Mouse (Mus musculus): ENCODE results near the gene Abtb2.

Abtb2 gene

DNA sequence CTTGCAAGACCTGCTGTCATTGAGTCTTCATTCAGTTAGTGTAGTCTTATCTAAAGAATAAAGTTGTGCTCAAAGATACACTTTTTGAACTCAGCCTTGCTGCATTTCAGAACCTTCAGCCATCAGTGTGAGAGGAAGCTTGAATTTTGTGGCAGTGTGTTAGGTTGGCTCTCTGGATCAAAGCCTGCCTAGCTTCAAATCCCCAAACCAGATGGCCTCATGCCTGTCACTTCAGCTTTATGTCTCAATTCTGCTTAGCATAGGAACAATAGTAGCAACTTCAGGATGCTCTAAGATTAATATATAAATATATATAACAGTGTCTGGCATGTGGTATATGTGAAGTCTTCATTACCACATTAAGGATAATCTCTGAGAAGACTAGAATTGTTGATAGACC is 121.8 kb downstream of the Abtb2 start:
- DNase-seq (ENCODE audit: low spot score): no peak

DNA sequence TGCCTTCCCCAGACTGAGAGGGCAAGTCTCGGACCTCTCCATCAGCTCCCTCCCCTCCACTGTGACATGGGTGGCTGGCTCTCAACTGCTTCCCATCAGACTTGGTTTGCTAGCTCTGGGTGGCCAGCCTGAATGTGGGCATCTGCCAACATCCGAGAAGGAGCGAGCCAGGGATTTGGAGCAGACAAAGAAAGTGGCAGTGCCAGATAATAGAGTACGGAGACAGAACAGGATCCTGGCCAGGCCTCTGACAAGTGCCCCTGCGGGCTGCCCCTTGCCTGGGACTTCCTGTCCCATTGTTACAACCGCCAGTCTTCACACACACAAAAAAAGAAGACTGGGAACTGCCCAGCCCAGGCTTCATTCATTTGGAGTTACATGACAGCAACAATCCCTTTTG is 124.3 kb downstream of the Abtb2 start:
- no peak for DNase-seq (ENCODE audit: low spot score)

DNA sequence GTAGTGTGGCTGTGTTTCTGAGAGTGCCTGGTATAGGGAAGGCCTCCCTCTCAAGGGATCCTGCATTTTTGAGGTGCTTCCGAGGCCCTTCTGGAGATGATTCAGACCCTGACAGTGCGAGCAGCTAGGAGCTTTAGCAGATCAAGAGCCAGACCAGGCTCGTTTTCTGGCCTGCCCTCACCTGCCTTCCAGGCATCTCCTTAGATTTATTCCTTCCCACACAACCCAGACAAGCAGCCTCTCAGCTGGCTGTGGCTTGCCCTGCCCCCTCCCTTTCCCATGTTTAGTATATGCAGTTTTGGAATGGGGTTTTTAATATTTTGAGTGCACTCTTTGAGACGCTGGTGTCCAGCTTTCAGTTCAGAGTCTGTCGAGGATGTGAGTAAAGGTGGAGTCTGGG is 124.7 kb downstream of the Abtb2 start:
- DNase-seq (ENCODE audit: low spot score): no peak

DNA sequence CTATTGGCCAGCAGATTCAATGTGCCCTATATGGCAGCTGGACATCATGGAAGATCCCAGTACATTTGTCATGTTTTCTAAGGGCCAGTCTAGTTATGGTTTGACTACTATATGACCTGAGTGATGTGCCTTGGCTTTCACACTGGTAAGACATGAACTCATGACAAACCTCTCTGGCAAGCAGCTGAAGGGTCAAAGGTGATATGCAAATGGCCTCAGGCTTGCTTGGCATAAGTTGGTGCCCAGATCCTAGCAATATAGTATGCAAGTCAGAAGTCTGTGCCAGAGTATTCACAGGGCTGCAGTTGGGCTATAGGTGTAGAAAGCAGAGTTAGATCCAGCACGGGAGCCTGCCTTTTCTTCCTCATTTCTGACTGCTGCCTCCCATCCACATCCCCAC is 125.2 kb downstream of the Abtb2 start:
- no peak for DNase-seq (ENCODE audit: low spot score)

DNA sequence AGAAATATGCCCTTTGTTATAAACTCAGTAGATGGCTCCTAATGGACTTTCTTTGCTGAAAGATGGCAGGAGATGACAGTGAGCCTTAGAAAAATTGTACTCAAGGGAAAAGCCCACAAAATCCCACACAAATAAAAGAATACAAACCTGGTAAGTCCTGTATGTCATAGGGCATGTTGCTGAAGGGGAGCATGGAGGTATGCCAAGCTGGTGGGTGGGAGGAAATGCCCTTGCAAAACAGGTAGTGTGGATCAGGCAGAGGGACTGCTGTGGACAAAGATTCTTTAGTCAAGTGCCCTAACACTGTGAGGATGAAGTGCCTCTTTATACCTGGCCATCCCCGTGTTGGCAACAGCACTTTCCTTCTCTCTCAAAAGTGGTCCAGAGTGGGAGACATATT is 126.7 kb downstream of the Abtb2 start:
- DNase-seq (ENCODE audit: low spot score): no peak

DNA sequence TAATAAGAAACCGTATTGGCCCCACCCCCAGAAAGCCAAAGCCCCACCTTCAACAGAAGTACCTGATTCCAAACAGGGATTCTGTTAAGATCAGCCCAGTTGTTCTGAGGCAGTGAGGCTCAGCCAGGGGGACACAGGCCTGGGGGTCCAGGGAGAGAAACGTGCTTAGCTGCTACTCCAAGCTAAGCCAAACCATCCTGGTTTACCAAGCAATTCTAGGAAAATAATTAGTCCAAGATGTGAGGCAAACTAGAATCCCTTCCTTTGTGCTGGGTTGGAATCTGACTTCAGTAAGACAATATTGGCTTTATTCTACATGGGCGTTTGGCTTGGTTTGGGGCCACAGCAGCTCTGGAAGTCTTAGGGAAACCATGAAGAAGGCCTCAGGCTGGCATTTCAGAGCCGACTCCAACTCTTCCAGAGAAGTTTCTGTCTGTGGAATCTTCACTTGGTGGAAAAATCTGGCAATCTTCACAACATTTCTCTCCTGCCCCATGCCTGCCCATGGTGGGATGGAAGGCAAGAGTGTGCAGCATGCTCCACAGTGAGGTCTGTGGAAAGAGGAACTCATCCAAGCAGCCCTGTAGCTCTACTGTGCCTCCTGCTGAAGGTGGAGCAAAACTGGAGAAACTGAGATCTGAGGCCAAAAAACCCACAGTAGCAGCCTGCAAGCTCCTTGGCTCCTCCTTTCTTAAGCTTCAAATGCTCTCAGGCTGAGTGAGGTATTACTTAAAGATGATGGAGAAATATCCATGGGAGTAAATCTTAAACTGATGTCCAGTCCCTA is 128.9 kb downstream of the Abtb2 start:
- DNase-seq (ENCODE audit: low spot score): no peak

DNA sequence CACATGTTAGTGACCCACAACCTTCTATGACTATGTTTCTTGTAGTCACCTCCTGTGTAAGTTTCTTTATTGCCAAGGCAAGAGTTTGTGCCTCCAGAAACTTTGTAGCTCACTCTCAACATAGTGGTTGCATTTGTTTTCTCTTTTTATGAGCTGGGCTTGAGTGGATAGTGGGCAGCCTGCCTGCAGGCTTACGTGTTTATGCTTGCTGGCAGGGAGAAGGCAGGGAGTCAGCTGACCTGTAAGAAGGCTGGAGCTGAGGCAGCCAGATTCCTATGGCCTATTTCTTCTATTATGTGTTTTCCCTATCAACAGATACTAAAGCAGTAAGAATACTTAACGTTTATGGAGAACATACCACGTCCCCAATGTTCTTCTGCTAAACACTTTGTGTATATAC is 130.1 kb downstream of the Abtb2 start:
- no peak for DNase-seq (ENCODE audit: low spot score)

DNA sequence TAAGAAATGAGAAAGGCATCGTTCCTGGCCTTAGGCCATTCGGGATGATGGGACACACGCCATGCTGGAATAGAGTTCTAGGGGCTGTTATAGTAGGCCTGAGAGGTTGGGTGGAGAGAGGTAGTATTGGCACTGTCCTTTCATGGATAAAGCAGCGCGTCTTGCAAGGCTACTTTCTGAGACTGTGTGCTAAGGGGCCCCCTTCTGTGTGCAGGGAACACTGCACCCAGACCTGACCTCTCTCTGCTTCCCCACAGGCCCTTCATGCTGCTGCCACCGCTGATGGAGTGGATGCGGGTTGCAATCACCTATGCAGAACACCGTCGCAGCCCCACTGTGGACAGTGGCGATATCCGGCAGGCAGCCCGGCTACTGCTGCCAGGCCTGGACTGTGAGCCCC is 134.4 kb downstream of the Abtb2 start:
- no peak for DNase-seq (ENCODE audit: low spot score)

DNA sequence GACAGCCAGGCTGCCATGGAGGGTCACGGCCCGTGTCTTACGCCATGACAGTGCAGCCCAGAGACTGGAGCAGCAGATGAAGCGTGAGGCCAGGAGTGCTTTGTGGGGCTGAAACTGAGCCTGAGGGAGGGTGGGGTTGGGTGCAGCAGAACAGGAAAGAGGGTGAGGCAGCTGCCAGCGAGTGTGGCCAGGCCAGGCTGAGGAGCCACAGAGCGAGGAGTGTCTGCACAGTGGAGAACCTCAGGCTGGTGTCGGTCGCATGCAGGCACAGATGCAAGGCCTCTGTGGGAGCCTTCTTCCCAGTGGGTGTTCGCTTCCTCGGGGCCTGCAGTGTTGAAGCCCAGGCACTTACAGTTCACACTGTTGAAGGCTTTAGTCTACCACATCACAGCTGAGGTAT is 137.2 kb downstream of the Abtb2 start:
- DNase-seq (ENCODE audit: low spot score): no peak

DNA sequence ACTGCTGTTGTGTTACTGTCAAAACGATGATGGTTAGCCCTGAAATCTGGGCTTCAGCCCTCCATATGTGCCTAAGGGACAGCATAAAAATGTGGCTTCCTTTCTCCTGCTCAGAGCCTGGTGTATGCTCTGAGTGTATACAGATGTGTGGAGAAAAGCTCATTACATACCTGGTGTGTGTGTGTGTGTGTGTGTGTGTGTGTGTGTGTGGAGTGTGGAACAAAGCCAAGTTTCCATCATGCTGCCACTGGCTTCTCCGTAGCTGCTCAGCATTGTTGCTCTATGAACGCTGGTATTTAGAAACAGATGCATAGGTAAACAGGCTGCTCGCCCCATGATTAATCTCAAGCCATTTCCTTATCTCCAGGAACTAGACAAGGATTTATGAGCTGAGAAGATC is 137.8 kb downstream of the Abtb2 start:
- no peak for DNase-seq (ENCODE audit: low spot score)

DNA sequence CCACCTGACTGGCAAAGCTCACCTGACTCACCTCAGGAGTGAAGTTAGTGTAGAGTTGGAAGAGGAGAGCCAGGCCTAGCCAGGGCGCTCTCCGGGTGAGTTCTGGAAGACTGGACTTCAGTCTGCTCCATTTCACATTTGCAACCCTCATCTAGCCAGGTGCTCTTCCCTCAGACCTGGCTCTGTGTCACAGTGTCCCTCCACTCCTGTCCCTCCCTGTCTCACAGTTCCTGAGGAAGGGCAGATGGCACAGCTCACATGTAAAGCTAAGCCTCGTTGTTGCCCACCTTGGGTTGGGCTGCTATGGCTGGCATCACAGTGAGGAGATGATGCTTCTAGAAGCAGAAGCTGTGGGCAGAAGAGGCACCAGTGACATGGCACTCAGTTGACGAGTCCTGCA is 139.7 kb downstream of the Abtb2 start:
- no peak for DNase-seq (ENCODE audit: low spot score)

DNA sequence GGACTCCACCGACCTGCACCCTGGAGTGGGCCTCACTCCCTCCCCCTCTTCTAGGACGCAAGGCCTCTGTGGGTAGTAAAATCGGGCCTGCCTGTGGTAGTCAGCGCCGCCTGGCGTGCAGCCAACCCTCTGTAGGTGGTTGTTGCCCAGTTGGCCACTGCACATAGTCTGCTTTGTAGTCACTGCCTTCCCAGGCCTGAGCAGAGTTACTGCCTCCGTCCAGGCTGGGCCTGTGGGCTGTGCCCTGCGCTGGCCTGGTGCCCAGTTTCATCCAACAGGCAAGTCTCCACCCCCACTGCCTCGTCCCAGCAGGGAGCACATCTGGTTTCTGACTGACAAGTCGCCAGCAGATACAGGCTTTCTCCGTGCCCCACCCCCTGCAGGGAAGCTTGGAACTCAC is 140.1 kb downstream of the Abtb2 start:
- DNase-seq (ENCODE audit: low spot score): no peak

DNA sequence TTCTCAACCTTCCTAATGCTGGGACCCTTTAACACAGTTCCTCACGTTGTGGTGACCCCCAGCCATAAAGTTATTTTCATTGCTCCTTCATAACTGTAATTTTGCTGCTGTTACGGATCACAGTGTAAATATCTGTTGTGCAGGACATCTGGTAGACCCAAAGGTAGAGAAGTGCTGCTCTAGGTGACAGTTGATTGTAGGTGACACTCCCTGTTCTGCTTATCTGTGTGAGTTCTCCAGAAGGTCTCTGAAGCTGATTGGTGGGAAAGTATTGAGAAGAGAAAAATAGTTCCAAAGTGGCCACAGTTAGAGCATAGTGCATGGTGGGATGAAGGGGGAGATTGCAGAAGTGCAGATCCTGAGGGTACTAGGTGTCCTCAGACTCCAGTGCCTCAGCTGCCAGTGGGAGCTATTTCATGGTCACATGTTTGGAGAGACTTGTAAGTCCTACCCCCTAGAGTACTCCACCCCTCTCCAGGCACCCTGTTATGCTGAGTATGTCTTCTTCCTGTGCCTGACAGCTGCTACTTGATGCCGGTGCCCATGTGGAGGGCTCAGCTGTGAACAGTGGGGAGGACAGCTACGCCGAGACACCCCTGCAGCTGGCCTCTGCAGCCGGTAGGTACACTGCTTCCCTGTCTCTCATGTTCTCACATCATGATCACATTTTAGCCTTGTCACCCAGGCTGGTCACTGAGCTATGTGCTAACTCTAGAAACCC is 141.1 kb downstream of the Abtb2 start:
- peak; percentile 20 for DNase-seq (ENCODE audit: low spot score)

DNA sequence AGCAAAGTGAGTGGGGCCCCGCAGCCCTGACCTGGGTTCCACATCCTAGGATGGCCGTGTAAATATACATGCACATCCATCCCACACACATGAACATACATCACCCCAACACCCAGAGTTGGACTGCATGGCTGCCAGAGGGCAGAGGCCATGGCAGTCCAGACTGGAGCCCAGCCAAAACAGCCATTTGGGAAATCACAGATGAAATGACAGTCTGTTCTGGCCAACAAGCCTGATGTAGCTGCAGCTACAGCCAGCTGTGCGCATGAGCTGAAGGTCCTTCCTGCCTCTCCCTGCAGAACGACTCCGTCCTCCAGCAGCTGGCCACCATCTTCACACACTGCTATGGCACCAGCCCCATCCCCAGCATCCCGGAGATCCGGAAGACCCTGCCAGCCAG is 144.7 kb downstream of the Abtb2 start:
- DNase-seq (ENCODE audit: low spot score): no peak

DNA sequence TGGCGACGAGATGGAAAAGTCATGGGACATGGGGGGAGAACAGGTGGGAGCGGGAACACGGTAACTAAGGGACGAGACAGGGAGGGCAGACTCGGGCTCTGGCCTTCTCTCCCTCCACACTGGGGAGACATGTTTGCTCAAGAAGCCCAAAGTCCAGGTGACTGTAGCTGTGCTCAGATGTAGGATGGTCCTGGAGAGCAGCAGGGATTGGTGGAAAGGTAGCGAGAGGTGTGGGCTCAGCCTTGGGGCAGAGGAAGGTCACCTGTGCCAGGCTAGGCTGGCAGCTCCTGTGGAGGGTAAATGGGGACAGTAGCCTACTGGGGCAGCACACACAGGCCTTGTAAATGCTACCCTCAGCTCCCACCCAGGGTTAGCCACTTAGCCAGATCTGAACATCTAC is 147.7 kb downstream of the Abtb2 start:
- no peak for DNase-seq (ENCODE audit: low spot score)

DNA sequence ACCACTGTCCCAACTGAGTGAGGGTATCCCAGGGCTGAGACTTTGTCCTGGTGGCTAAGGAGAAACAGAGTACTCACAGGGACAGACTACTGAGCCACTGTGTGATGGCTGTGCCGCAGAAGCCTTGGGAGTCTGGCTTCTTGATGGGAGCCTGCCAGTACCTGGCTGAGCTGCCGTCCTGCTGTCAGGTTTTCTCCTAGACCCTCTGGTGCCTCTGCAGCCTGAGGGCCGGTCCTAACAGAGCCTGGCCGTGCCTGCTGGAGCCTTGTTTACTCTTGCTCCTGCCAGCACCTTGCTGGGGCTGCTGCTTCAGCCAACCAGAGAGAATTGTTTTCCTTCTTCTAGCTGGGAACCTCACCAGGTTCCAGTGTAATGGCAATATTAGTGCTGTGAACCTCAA is 148.3 kb downstream of the Abtb2 start:
- no peak for DNase-seq (ENCODE audit: low spot score)

DNA sequence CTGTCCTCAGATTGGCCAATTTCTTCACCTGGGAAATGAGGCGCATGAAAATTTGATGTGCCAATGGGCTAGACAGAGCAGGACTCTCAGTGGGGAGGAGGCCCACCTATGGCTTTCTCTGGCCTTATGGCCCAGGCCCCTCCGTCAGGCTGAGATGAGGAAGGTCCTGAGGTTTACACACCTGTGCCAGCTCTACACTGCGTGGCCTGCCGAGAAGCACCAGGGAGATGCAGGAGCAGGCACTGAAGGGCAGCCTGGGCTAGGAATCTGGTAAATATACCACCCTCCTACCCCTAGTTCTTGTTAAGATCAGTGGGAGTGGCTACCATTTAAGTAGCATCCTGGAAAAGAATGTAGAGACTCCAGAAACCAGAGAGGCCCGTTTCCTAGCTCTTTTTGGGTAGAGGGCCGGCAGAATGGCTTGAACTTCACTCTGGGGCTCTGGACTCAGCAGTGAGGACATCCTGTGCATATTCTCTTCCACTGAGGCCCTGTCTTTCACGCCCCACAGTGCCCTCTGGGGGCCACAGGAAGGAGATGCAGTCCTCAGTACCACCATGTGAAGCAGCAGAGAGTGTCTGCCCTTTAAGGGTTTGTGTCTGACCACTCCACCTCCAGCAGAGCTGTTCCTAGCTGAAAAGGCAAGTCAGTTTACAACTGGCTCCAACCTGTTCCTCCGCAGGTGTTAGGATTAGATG is 152.6 kb downstream of the Abtb2 start:
- DNase-seq (ENCODE audit: low spot score): peak; percentile 58

DNA sequence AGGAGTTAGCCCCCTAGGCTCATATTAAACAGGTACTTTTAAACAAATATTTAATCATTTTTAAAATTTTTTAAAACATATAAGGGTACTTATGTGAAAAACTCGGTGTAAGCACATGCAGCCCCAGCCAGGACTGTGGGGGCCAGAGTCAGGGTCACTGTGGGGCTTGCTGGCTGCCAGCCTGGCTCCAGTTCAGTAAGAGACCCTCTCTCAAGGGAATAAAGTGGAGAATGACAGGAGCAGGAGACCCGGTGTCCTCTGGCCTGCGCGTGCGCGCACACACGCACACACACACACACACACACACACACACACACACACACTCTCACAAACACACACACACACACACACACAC is 153.2 kb downstream of the Abtb2 start:
- no peak for DNase-seq (ENCODE audit: low spot score)

DNA sequence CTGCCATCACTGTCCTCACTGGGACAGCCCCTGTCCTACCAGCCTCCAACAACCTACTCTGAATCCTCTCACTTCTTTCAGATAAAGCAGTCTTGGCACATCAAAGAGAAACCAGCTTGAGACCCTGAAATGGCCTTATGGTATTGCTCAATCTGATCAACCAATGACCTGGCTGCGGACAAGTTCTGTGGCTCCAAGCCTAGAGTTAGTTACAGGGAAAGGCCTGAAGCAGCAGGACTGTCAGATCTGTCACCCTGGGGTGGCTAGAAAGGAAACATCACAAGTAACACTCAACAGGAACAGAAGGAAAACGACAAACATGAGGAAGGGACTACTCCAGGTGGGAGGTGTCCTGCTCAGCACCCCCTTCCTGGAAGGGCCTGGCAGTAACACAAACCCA is 158.4 kb downstream of the Abtb2 start:
- no peak for DNase-seq (ENCODE audit: low spot score)

DNA sequence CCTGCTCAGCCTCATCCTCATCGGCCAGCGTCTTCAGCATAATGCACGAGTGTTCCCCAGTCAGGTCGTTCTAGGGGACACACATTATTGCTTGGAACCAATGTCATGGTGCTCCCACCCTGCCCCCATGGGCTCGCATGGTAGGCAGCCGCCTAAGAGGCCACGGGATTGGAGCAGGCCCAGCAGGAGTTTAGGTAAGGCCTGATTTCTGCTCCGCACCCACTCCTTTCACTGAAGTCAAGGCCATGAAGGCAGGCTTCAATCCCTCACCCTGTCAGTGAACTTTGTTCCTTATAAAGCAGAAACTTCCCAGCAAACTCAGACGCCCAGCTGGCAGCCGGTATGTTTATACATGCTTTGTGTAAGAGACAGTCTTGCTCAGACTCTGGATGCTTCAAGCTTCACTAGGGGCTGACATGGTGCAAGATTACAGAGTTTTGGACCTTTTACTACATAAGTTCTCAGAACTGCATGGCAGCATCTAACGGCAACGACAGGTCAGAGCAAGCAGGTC is 162.0 kb downstream of the Abtb2 start:
- no peak for DNase-seq (ENCODE audit: low spot score)

DNA sequence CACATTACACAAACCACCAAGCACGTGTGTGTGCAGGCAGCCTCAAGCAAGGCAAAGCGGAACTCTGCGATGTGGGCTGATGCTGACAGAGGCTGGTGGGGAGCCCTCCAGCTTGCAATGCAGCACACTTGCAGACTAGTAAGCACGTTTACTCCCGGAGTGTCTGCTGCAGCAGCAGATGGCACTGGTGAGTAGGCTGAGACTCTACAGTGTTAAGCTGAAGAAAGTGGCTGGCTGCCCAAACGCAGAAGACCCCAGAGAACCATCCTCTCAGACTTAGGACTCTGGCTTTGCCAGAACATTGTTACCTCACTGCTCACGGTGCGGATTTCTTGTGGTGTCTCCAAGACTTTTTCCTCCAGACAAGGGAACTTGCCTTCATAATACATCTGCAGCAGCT is 164.9 kb downstream of the Abtb2 start:
- DNase-seq (ENCODE audit: low spot score): no peak

DNA sequence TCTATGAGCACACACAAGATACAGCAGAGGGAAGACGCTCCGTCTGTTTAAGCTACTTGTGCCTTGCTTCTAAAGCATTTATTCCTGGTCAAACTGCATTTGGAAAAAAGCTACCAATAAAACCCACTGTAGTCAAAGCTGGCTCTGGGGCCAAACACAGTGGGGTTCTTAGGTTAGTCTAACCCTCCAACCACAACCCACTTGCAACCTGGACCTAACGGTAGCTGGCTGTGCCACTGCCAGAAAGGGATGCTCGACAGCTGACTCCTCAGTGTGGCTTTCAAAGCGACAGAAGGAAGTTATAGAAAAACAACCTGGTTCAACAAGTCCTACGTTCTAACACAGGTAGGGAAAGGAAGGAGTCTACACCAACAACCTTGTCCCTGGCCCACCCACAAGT is 165.3 kb downstream of the Abtb2 start:
- DNase-seq (ENCODE audit: low spot score): no peak

DNA sequence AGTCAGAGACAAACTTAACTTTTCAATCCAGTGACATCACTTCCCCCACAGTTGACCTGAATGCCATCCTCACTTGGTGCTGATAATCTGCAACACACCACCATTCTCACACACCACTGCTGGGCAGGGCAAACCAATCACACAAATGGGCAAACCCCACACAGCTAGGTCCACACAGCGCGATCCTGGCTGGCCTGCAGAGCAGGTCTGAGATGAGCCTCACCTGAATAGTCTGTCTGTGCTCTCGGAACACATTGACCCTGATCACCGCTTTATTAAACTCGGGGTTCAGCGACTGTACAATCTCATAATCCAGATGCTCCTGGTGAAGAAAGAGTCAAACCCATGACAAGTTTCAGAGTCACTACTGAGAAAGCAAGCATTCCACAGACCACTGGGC is 176.7 kb downstream of the Abtb2 start:
- DNase-seq (ENCODE audit: low spot score): no peak
